Mouse (Mus musculus): ENCODE measurements around the gene Camk2n2. TPM values are rescaled to one million over a fixed set of nuclear protein-coding genes. Genes with fewer than 3 reads are reported as not detected.

Camk2n2 gene
- polyA plus RNA-seq (2015; fragmentation: Illumina TruSeq; extraction: RNeasy Lipid Tissue Mini Kit (QIAGEN cat#74804); ENCODE audit: insufficient read depth, low replicate concordance), result 0.37 TPM

DNA sequence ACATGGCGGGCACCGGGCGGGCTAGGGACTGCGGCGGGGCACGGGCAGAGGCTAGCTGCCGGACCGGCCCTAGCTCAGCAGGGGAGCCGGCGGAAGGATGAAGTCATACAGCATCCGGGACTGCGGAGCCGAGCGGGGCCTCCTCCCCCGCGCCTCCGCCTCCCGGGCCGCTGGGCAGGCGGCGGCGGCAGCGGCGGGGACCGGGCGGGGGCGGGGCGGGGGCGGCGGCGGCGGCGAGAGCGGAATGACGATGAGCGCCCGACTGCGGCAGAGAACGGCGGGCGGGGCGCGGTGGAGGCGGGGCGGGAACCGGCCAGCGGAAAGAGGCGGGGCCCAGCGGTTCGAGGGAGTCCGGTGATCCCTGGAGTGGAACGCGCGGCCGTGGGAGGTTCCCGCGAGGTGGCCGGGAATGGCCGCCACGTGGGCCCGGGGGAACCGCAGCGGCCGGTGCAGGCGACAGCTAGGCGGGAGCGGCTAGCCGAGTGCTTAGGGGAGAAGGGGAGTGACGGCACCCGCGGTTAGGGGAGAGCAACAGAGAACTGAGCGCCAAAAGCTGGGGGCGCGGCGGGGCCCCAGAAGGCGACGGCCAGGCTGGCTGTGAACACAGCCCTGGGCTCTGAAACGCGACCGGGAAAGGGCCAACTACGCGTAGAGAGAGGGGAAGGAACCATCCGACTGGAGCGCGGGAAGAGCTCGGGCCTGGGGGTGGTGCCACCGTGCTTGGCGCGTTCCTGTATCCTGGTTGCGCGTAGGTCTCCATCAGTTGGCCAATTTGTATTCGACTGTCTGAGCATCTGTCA, at the start of gene Camk2n2:
Gene Camk2n2 (minus strand): TSS at position 97 of the 800 bp plus-strand sequence.

DNA sequence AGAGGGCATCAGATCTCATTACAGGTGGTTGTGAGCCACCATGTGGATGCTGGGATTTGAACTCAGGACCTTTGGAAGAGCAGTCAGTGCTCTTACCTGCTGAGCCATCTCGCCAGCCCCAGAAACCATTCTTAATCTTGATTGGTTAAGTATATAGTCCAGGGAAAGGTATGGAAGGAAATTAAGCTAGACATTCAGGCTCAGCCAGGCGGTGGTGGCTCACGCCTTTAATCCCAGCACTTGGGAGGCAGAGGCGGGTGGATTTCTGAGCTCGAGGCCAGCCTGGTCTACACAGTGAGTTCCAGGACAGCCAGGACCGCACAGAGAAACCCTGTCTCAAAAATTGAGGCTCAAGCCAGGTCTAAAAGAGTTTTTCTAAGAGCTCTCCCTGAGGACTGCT, 46.9 kb upstream of the Camk2n2 start, which contains the start of gene Eif4g1:
Gene Eif4g1 (plus strand): TSS at position 301 of the 400 bp plus-strand sequence.

DNA sequence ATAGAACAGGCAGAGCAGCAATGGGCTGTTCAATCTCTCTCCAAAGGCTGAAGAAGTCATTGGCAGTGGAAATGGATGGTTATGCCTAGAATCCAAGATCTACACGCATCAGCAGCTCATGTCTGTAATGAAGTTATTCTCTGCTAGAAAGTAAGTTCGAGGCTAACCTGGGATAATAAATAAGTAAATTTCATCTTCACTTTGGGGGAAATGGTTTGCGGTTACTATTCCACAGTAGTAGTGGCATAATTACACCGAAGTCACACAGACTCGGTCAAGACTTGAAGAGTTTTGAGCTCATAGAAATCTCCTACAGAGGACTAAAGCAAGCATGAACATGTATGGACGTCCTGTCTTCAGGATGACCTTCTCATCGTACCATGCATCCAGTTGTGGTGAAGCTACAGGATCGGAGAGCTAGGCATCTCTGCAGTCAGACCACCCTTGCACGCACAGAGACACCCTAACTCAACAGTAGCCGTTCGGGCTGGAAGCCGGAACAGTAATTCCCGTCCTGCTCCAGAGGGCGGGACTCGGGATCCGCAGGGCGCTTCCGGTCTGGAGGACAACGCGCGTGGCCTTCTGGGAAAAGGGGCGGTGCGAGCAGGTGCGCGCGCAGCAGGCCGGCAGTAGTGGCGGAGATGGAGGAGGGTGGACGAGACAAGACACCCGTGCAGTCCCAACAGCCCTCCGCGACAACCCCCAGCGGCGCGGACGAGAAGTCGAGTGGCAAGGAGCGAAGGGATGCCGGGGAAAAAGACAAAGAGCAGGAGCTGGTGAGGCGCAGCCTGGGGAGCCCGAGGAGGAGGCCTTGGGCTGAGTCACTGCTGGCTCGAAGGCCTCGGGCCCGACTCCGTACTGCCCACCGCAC, 30.2 kb upstream of the Camk2n2 start, which contains the start of gene Psmd2:
Gene Psmd2 (plus strand): TSS at position 577 of the 871 bp plus-strand sequence.

DNA sequence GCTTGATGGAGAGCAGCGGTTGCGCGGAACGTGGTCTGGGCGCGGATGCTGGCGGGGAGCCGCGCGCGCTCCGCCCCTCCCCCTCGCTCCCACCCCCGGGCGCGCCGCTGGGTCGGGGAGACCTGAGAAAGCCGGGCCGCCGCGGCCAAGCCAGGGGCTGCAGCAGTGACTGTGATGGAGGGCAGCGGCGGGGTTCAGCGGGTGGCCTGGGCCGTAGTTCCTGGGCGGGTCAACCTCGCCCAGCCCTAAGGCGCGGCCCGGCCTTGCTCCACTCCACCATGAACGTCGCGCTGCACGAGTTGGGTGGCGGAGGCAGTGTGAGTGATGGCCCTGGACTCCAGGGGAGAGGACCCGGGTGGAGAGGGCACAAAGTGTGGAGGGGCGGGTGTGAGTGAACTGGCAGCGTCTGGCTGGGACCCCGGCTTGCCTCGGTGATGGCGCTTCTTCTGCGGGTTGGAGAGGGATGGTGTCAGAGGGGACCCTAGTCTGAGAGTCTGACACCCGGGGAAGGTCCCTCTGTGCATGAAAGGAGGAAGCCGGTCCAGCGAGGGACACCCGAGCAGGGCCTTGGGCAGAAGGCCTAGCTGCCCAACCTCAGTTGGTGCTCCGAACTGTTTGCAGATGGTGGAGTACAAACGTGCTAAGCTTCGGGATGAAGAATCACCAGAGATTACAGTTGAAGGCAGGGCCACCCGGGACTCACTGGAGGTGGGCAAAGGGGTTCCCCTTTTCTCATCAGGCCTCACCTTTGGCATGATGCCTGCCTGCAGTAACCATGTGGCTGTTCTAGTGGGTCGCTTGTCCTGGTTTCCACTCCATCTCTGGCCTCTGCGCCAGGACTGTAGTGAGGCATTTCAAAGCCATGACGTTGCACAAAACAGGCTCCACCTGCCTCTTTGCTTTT, 8.9 kb upstream of the Camk2n2 start, which contains the start of gene Ece2:
Gene Ece2 (plus strand): TSS at position 98 of the 904 bp plus-strand sequence.

DNA sequence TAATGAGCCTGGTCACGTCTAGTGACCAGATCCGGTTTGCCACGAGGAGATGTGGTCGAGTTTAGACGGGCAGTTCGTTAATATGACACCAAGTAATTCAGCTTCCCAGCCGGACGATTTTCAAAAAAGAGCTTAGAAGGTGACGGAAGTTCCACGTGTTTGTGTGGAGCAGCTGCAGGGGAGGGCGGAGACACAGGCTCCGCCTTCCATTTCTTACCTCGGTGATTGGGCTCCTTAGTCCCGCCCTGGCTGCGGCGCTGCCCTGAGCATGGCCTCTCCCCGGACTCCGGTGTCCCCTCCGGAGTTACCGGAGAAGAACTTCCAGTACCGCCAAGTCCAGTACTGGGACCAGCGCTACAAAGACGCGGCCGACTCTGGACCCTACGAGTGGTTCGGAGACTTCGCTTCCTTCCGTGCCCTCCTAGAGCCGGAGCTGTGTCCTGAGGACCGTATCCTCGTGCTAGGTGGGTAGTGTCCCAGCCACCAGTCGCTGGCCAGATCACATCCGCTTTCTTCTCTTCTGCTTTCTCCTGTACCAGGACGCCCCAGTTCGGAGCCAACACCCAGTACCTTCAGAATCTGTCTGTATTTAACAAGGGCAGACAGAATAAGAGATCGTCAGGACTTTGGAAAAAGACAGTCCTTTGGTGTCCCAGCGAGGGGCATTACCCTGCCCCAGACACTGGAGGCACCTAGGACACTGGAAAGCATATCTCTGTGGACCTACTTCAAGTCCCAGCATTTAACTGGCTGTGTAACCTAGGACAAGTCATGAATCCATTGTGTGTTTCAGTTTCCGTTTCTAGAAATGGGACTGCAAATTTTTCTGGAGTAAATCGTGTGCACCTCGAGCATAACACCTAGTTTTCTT, 9.5 kb downstream of the Camk2n2 start, which contains the start of the genes Eef1akmt4, Gm49333 and Alg3:
Gene Eef1akmt4 (plus strand): TSS at position 237 of the 871 bp plus-strand sequence.
Gene Gm49333 (plus strand): TSS at position 254 of the 871 bp plus-strand sequence.
Gene Alg3 (minus strand): TSS at position 379 of the 871 bp plus-strand sequence.

DNA sequence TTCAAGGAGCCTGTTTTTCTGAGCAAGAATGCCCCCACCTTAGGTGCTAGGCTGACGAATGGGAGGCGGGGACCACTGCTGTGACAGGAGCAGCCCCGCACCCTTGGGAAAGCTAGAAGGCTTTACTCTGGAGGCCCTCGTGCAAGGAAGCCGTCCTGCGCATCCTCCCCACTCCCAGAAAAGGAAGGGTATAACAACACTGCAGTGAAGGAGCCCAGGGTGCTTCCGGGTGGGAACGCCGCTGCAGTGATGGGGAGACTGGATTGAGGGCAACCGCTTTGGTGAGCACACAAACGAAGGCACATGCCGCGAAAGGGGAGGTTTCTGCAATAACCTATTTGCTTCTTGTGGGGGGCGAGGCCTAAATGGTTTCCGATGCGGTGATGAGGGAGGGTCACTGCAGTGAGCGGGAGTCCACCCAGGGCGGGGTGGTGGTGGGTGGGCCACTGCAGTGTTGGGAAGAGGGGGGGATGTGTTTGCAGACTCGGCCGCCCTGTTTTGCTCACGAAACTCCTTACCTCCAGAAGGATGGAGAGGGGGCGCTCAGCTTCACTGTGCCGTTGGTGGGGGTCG, 31.6 kb downstream of the Camk2n2 start, which contains the start of gene Vwa5b2:
Gene Vwa5b2 (plus strand): TSS at position 106 of the 573 bp plus-strand sequence.

Other genes starting within 250 kb of the Camk2n2 start
- gene Abcc5, start 194.9 kb downstream of the Camk2n2 start, polyA plus RNA-seq (2015; fragmentation: Illumina TruSeq; extraction: RNeasy Lipid Tissue Mini Kit (QIAGEN cat#74804); ENCODE audit: insufficient read depth, low replicate concordance), result 77.0 TPM
- gene Eif2b5, start 122.5 kb downstream of the Camk2n2 start, polyA plus RNA-seq (2015; fragmentation: Illumina TruSeq; extraction: RNeasy Lipid Tissue Mini Kit (QIAGEN cat#74804); ENCODE audit: insufficient read depth, low replicate concordance), result 44.1 TPM
- 19.2 TPM for gene Dvl3, start 104.3 kb downstream of the Camk2n2 start, polyA plus RNA-seq (2015; fragmentation: Illumina TruSeq; extraction: RNeasy Lipid Tissue Mini Kit (QIAGEN cat#74804); ENCODE audit: insufficient read depth, low replicate concordance)
- 187 TPM for gene Ap2m1, start 85.8 kb downstream of the Camk2n2 start, polyA plus RNA-seq (2015; fragmentation: Illumina TruSeq; extraction: RNeasy Lipid Tissue Mini Kit (QIAGEN cat#74804); ENCODE audit: insufficient read depth, low replicate concordance)
- gene Abcf3, start 72.7 kb downstream of the Camk2n2 start, polyA plus RNA-seq (2015; fragmentation: Illumina TruSeq; extraction: RNeasy Lipid Tissue Mini Kit (QIAGEN cat#74804); ENCODE audit: insufficient read depth, low replicate concordance), result 47.3 TPM
- not detected for gene Vwa5b2, start 31.8 kb downstream of the Camk2n2 start, polyA plus RNA-seq (2015; fragmentation: Illumina TruSeq; extraction: RNeasy Lipid Tissue Mini Kit (QIAGEN cat#74804); ENCODE audit: insufficient read depth, low replicate concordance)
- gene Eef1akmt4, start 9.7 kb downstream of the Camk2n2 start, polyA plus RNA-seq (2015; fragmentation: Illumina TruSeq; extraction: RNeasy Lipid Tissue Mini Kit (QIAGEN cat#74804); ENCODE audit: insufficient read depth, low replicate concordance), result 6.3 TPM
- not detected for gene Gm49333, start 9.7 kb downstream of the Camk2n2 start, polyA plus RNA-seq (2015; fragmentation: Illumina TruSeq; extraction: RNeasy Lipid Tissue Mini Kit (QIAGEN cat#74804); ENCODE audit: insufficient read depth, low replicate concordance)
- gene Alg3, start 9.6 kb downstream of the Camk2n2 start, polyA plus RNA-seq (2015; fragmentation: Illumina TruSeq; extraction: RNeasy Lipid Tissue Mini Kit (QIAGEN cat#74804); ENCODE audit: insufficient read depth, low replicate concordance), result 9.0 TPM
- gene Ece2, start 8.5 kb upstream of the Camk2n2 start, polyA plus RNA-seq (2015; fragmentation: Illumina TruSeq; extraction: RNeasy Lipid Tissue Mini Kit (QIAGEN cat#74804); ENCODE audit: insufficient read depth, low replicate concordance), result not detected
- 125 TPM for gene Psmd2, start 30.4 kb upstream of the Camk2n2 start, polyA plus RNA-seq (2015; fragmentation: Illumina TruSeq; extraction: RNeasy Lipid Tissue Mini Kit (QIAGEN cat#74804); ENCODE audit: insufficient read depth, low replicate concordance)
- 174 TPM for gene Eif4g1, start 47.0 kb upstream of the Camk2n2 start, polyA plus RNA-seq (2015; fragmentation: Illumina TruSeq; extraction: RNeasy Lipid Tissue Mini Kit (QIAGEN cat#74804); ENCODE audit: insufficient read depth, low replicate concordance)
- gene Fam131a, start 72.0 kb upstream of the Camk2n2 start, polyA plus RNA-seq (2015; fragmentation: Illumina TruSeq; extraction: RNeasy Lipid Tissue Mini Kit (QIAGEN cat#74804); ENCODE audit: insufficient read depth, low replicate concordance), result 1.5 TPM
- 36.2 TPM for gene Polr2h, start 96.4 kb upstream of the Camk2n2 start, polyA plus RNA-seq (2015; fragmentation: Illumina TruSeq; extraction: RNeasy Lipid Tissue Mini Kit (QIAGEN cat#74804); ENCODE audit: insufficient read depth, low replicate concordance)
- 1.6 TPM for gene Clcn2, start 96.5 kb upstream of the Camk2n2 start, polyA plus RNA-seq (2015; fragmentation: Illumina TruSeq; extraction: RNeasy Lipid Tissue Mini Kit (QIAGEN cat#74804); ENCODE audit: insufficient read depth, low replicate concordance)
- gene Chrd, start 111.8 kb upstream of the Camk2n2 start, polyA plus RNA-seq (2015; fragmentation: Illumina TruSeq; extraction: RNeasy Lipid Tissue Mini Kit (QIAGEN cat#74804); ENCODE audit: insufficient read depth, low replicate concordance), result 0.17 TPM
- not detected for gene Thpo, start 113.2 kb upstream of the Camk2n2 start, polyA plus RNA-seq (2015; fragmentation: Illumina TruSeq; extraction: RNeasy Lipid Tissue Mini Kit (QIAGEN cat#74804); ENCODE audit: insufficient read depth, low replicate concordance)